Mouse (Mus musculus): ENCODE results near the gene Clstn3. TPM values are rescaled to one million over a fixed set of nuclear protein-coding genes. Genes with fewer than 3 reads are reported as not detected.
"Not testable (repeated sequence)": the region's sequence is repeated elsewhere in the genome, so short reads cannot be mapped to it uniquely, and the experiment has no call there.

The Clstn3 gene
- total RNA-seq, 2 experiments from 2014 or later: 265 to 268 TPM

- Histone ChIP-seq H3K4me3 (peak overlapping the region; percentile 83), H3K27ac (peak overlapping the region; percentile 96)
- TF ChIP-seq CTCF (conservative IDR thresholded peaks at IDR 0.05): no peak
- DNase-seq (ENCODE audit: low spot score in 2 of 2): peak; percentile 24 to 26
These were observed 50.3 kb downstream of the Clstn3 start for GRCm38 (mm10) chr6:124414150-124414926.

- no peak for DNase-seq (ENCODE audit: low spot score in 2 of 2)
- H3K27ac ChIP-seq: peak overlapping the region; percentile 96; the same call in 1 of the 2 replicates
These were observed 50.8 kb downstream of the Clstn3 start for GRCm38 (mm10) chr6:124413770-124414149.

GRCm38 (mm10) chr6:124408355-124408754 lies 56.2 kb downstream of the Clstn3 start:
- no peak overlapping the region for H3K27ac ChIP-seq
- DNase-seq (ENCODE audit: low spot score in 2 of 2): no peak
- no peak overlapping the region for H3K4me3 ChIP-seq
- no peak for TF ChIP-seq CTCF (conservative IDR thresholded peaks at IDR 0.05)

More at GRCm38 (mm10) chr6:124413770-124414149, 50.8 kb downstream of the Clstn3 start:
- no peak for TF ChIP-seq CTCF (conservative IDR thresholded peaks at IDR 0.05)
- peak overlapping the region; percentile 83 for H3K4me3 ChIP-seq

- Histone ChIP-seq H3K27ac (no peak overlapping the region), H3K4me3 (no peak overlapping the region)
- no peak for DNase-seq (ENCODE audit: low spot score in 2 of 2)
- TF ChIP-seq CTCF (conservative IDR thresholded peaks at IDR 0.05): no peak
These were observed 57.4 kb downstream of the Clstn3 start for GRCm38 (mm10) chr6:124407180-124407579.

- Histone ChIP-seq H3K27ac (no peak overlapping the region), H3K4me3 (no peak overlapping the region)
- no peak for TF ChIP-seq CTCF (conservative IDR thresholded peaks at IDR 0.05)
- no peak for DNase-seq (ENCODE audit: low spot score in 2 of 2)
These were observed 58.3 kb downstream of the Clstn3 start for GRCm38 (mm10) chr6:124406326-124406725.

- Histone ChIP-seq H3K4me3 (no peak overlapping the region), H3K27ac (no peak overlapping the region)
- TF ChIP-seq CTCF (conservative IDR thresholded peaks at IDR 0.05): no peak
- no peak for DNase-seq (ENCODE audit: low spot score in 2 of 2)
These were observed 64.9 kb downstream of the Clstn3 start for GRCm38 (mm10) chr6:124399738-124400137.

GRCm38 (mm10) chr6:124394991-124395390 lies 69.6 kb downstream of the Clstn3 start:
- not testable (repeated sequence) for H3K4me3 ChIP-seq; DNase-seq (ENCODE audit: low spot score in 2 of 2); H3K27ac ChIP-seq

Other genes with a start within 250 kb of the Clstn3 start
- not detected for gene Vmn2r27, start 232.9 kb downstream of the Clstn3 start, total RNA-seq (2021)
- 1 to 10 TPM; 2.1 to 3.0 TPM for gene Cd163, start 160.1 kb downstream of the Clstn3 start, total RNA-seq (2021)
- gene Pex5, start 49.7 kb downstream of the Clstn3 start, total RNA-seq (2021): 10 to 100 TPM; 50.1 to 53.5 TPM
- gene C1rl, start 28.3 kb upstream of the Clstn3 start, total RNA-seq (2021): under 1 TPM; 0.27 to 0.28 TPM
- under 1 TPM; 0.72 to 0.86 TPM for gene C1ra, start 47.6 kb upstream of the Clstn3 start, total RNA-seq (2021)
- gene C1s1, start 77.6 kb upstream of the Clstn3 start, total RNA-seq (2021): 1 to 10 TPM in 1 of 2 experiments, under 1 TPM in 1; 0.79 to 1.2 TPM
- gene C1rb, start 105.5 kb upstream of the Clstn3 start, total RNA-seq (2021): not detected
- under 1 TPM; 0.26 to 0.52 TPM for gene C1s2, start 171.3 kb upstream of the Clstn3 start, total RNA-seq (2021)
- 10 to 100 TPM; 31.0 to 32.6 TPM for gene Lpcat3, start 198.2 kb upstream of the Clstn3 start, total RNA-seq (2021)
- gene Emg1, start 247.4 kb upstream of the Clstn3 start, total RNA-seq (2021): 10 to 100 TPM; 58.0 to 58.7 TPM
- 100 to 1,000 TPM; 121 to 124 TPM for gene Phb2, start 247.5 kb upstream of the Clstn3 start, total RNA-seq (2021)

All from layer of hippocampus, adult 2 months (tissue).